Mouse (Mus musculus) lung, adult 2 months (tissue): Measurements from ENCODE around the gene Hnrnpu. TPM values are rescaled to one million over a fixed set of nuclear protein-coding genes. Genes with fewer than 3 reads are reported as not detected.

Experiments used
- DNase-seq: peaks from one replicate; pipeline ENCODE4 v3.0.0; 2022
- H3K4me1 ChIP-seq: fragments of 200-500 bp; 2 replicates; pipeline ENCODE4 v1.6.1; 2011; ENCODE audit warnings: low read length; ENCODE audit not compliant: control insufficient read depth, insufficient read depth
- H3K4me3 ChIP-seq: fragments of 200-500 bp; replicated peaks from 2 replicates; pipeline ENCODE3; 2011; ENCODE audit warnings: low read depth, mild to moderate bottlenecking, control low read depth, low read length; ENCODE audit errors: extremely low read depth
- CTCF ChIP-seq: fragments of 200-500 bp; IDR thresholded peaks from 2 replicates; pipeline ENCODE4 v1.5.1; 2011; ENCODE audit warnings: mild to moderate bottlenecking, low read length, control low read depth; ENCODE audit not compliant: insufficient read depth
- POLR2A ChIP-seq: fragments of 200-500 bp; IDR thresholded peaks from 2 replicates; pipeline ENCODE4 v1.6.1; 2011; ENCODE audit warnings: low read depth, mild to moderate bottlenecking, control low read depth, low read length, borderline replicate concordance; ENCODE audit errors: extremely low read depth
- WGBS: fragments of 180-500 bp; shearing (Covaris S2); methylation state at CpG from one replicate; pipeline ENCODE4 v1.1.7; 2018; 5-methylcytosine and 5-hydroxymethylcytosine counted together
- polyA plus RNA-seq: library from polyadenylated mRNA; depleted of rRNA; stranded (reverse); fragments of >200 nt; gene quantifications from 2 replicates; pipeline ENCODE4 v1.2.3, GENCODE M21; 2012; rRNA removed

Gene Hnrnpu
- polyA plus RNA-seq = 48.3 and 65.0 TPM in 2 replicates

- Histone ChIP-seq H3K4me1 (peaks cover 8% of the 10 kb centered on the region), H3K4me3 (peak within 1 kb of the TSS; percentile 93)
- DNase-seq = peak; percentile 94
- TF ChIP-seq POLR2A (peak; percentile 90), CTCF (no peak)
- under 1% methylated on average over 73 of the region's 73 CpGs for WGBS
These were observed at the start of gene Hnrnpu for GRCm38 (mm10) chr1:178337551-178338317. Gene Hnrnpu (minus strand): TSS chr1:178337797.

GRCm38 (mm10) chr1:178382165-178382564 lies 44.6 kb upstream of the Hnrnpu start:
- DNase-seq = no peak
- Histone ChIP-seq H3K4me3 (no peak overlapping the region), H3K4me1 (no peaks in the 10 kb centered on the region)
- TF ChIP-seq CTCF (no peak), POLR2A (no peak)

GRCm38 (mm10) chr1:178379224-178379623 lies 41.6 kb upstream of the Hnrnpu start:
- WGBS = 88% methylated on average over 1 of the region's 1 CpGs

GRCm38 (mm10) chr1:178378115-178378514 lies 40.5 kb upstream of the Hnrnpu start:
- Histone ChIP-seq H3K4me1 (no peaks in the 10 kb centered on the region), H3K4me3 (no peak overlapping the region)
- WGBS = 76% methylated on average over 3 of the region's 3 CpGs
- DNase-seq = no peak
- TF ChIP-seq POLR2A = no peak
- TF ChIP-seq CTCF = no peak

More at GRCm38 (mm10) chr1:178379224-178379623, 41.6 kb upstream of the Hnrnpu start:
- DNase-seq = no peak
- no peaks in the 10 kb centered on the region for H3K4me1 ChIP-seq
- H3K4me3 ChIP-seq = no peak overlapping the region
- TF ChIP-seq CTCF (no peak), POLR2A (no peak)

- H3K4me3 ChIP-seq = no peak overlapping the region
- no peak for DNase-seq
- WGBS = 62% methylated on average over 2 of the region's 2 CpGs
- TF ChIP-seq POLR2A (no peak), CTCF (no peak)
- H3K4me1 ChIP-seq = no peaks in the 10 kb centered on the region
These were observed 39.3 kb upstream of the Hnrnpu start for GRCm38 (mm10) chr1:178376907-178377306.

GRCm38 (mm10) chr1:178376061-178376460 lies 38.5 kb upstream of the Hnrnpu start:
- DNase-seq = no peak
- Histone ChIP-seq H3K4me1 (no peaks in the 10 kb centered on the region), H3K4me3 (no peak overlapping the region)
- WGBS = 91% methylated on average over 2 of the region's 2 CpGs
- no peak for TF ChIP-seq POLR2A
- TF ChIP-seq CTCF = no peak

- DNase-seq = no peak
- Histone ChIP-seq H3K4me3 (no peak overlapping the region), H3K4me1 (no peaks in the 10 kb centered on the region)
- TF ChIP-seq CTCF = no peak
- TF ChIP-seq POLR2A = no peak
These were observed 37.8 kb upstream of the Hnrnpu start for GRCm38 (mm10) chr1:178375381-178375780.

GRCm38 (mm10) chr1:178372681-178373080 lies 35.1 kb upstream of the Hnrnpu start:
- TF ChIP-seq POLR2A (no peak), CTCF (no peak)
- Histone ChIP-seq H3K4me1 (no peaks in the 10 kb centered on the region; the same call in 1 of the 2 replicates), H3K4me3 (no peak overlapping the region)
- 80% methylated on average over 4 of the region's 4 CpGs for WGBS
- no peak for DNase-seq

GRCm38 (mm10) chr1:178369272-178369651 lies 31.7 kb upstream of the Hnrnpu start:
- 0% methylated on average over 11 of the region's 11 CpGs for WGBS
- peak overlapping the region; percentile 71 for H3K4me3 ChIP-seq
- DNase-seq = no peak
- H3K4me1 ChIP-seq = no peaks in the 10 kb centered on the region; the same call in 1 of the 2 replicates
- TF ChIP-seq POLR2A (no peak), CTCF (no peak)

GRCm38 (mm10) chr1:178368548-178369271 lies 31.1 kb upstream of the Hnrnpu start:
- no peaks in the 10 kb centered on the region; the same call in 1 of the 2 replicates for H3K4me1 ChIP-seq
- DNase-seq = peak; percentile 90
- no peak for TF ChIP-seq CTCF
- peak; percentile 87; the same call in 1 of the 2 replicates for TF ChIP-seq POLR2A
- H3K4me3 ChIP-seq = peak overlapping the region; percentile 71
- 4% methylated on average over 36 of the region's 36 CpGs for WGBS
